Mouse (Mus musculus) MEL (cell line): ENCODE measurements around the gene Ccdc85a. TPM values are rescaled to one million over a fixed set of nuclear protein-coding genes. Genes with fewer than 3 reads are reported as not detected.

Experiments used
- DNase-seq: peaks from one replicate; pipeline ENCODE4 v3.0.0; 2011; ENCODE audit warnings: low read depth, low spot score
- H3K27ac ChIP-seq: 2 replicates; pipeline ENCODE4 v1.5.1; 2012; ENCODE audit warnings: low read depth, mild to moderate bottlenecking, control low read depth, low read length, moderate library complexity; ENCODE audit not compliant: control insufficient read depth
- H3K27me3 ChIP-seq, 2 experiments: fragments of 150-350 bp in 1 of 2; sonication (generic) in 1 of 2; 2 replicates each; pipeline ENCODE4 v1.6.1; 2012; ENCODE audit warnings: low read length in 2 of 2, mild to moderate bottlenecking in 2 of 2, improper control_type of control experiment in 1 of 2, moderate library complexity in 1 of 2; ENCODE audit not compliant: insufficient read depth in 2 of 2, control insufficient read depth in 1 of 2
- H3K36me3 ChIP-seq, 2 experiments: 2 replicates each; pipeline ENCODE4 v1.6.1; 2012 to 2014; ENCODE audit warnings: low read length in 2 of 2, improper control_type of control experiment in 1 of 2, inconsistent platforms in 1 of 2, mild to moderate bottlenecking in 1 of 2; ENCODE audit not compliant: insufficient read depth in 2 of 2, control insufficient read depth in 1 of 2
- H3K4me1 ChIP-seq, 2 experiments: fragments of 150-350 bp in 1 of 2; sonication (generic) in 1 of 2; 2 replicates each; pipeline ENCODE4 v1.6.1; 2012; ENCODE audit warnings: low read length in 2 of 2, improper control_type of control experiment in 1 of 2, mild to moderate bottlenecking in 1 of 2; ENCODE audit not compliant: insufficient read depth in 2 of 2, control insufficient read depth in 1 of 2
- H3K4me3 ChIP-seq, 2 experiments: fragments of 150-350 bp in 1 of 2; sonication (generic) in 1 of 2; 2 replicates each; pipeline ENCODE4 v1.5.1; 2012; ENCODE audit warnings: low read depth in 2 of 2, low read length in 2 of 2, mild to moderate bottlenecking in 2 of 2, moderate library complexity in 2 of 2, control low read depth in 1 of 2, improper control_type of control experiment in 1 of 2; ENCODE audit not compliant: control insufficient read depth in 1 of 2, insufficient read depth in 1 of 2
- H3K79me2 ChIP-seq: 2 replicates; pipeline ENCODE4 v1.6.1; 2012; ENCODE audit warnings: mild to moderate bottlenecking, low read length, moderate library complexity; ENCODE audit not compliant: control insufficient read depth, poor library complexity, insufficient read depth
- H3K9ac ChIP-seq: 2 replicates; pipeline ENCODE4 v1.6.1; 2012; ENCODE audit warnings: low read depth, mild to moderate bottlenecking, control low read depth, low read length, moderate library complexity; ENCODE audit not compliant: control insufficient read depth, poor library complexity, severe bottlenecking
- H3K9me3 ChIP-seq: fragments of 150-350 bp; sonication (generic); replicated peaks from 2 replicates; pipeline ENCODE4 v1.6.1; 2012; ENCODE audit warnings: mild to moderate bottlenecking, low read length, improper control_type of control experiment, moderate library complexity; ENCODE audit not compliant: insufficient read depth
- BHLHE40 ChIP-seq: IDR thresholded peaks from 2 replicates; pipeline ENCODE4 v1.6.1; 2012; ENCODE audit warnings: low read depth, mild to moderate bottlenecking, inconsistent platforms, low read length, improper control_type of control experiment, borderline replicate concordance
- CTCF ChIP-seq, 3 experiments: IDR thresholded peaks in 2 of 3; conservative IDR thresholded peaks in 1 of 3; 2 replicates each; pipeline ENCODE4 v1.5.1; 2011 to 2012; ENCODE audit warnings: low read length in 3 of 3, low read depth in 2 of 3, mild to moderate bottlenecking in 2 of 3, improper control_type of control experiment in 1 of 3, inconsistent platforms in 1 of 3, mixed read lengths in 1 of 3, moderate library complexity in 1 of 3; ENCODE audit not compliant: control insufficient read depth in 1 of 3, insufficient read depth in 1 of 3, poor library complexity in 1 of 3, severe bottlenecking in 1 of 3
- E2F4 ChIP-seq: IDR thresholded peaks from 2 replicates; pipeline ENCODE4 v1.6.1; 2011; ENCODE audit warnings: low read depth, low read length, improper control_type of control experiment, borderline replicate concordance
- EP300 ChIP-seq, 2 experiments: IDR thresholded peaks; 2 replicates each; pipeline ENCODE4 v1.6.1; 2011; ENCODE audit warnings: improper control_type of control experiment in 2 of 2, low read length in 2 of 2, low read depth in 1 of 2, mild to moderate bottlenecking in 1 of 2
- ETS1 ChIP-seq: IDR thresholded peaks from 2 replicates; pipeline ENCODE4 v1.6.1; 2012; ENCODE audit warnings: low read depth, mild to moderate bottlenecking, inconsistent platforms, low read length, improper control_type of control experiment, moderate library complexity
- GABPA ChIP-seq: IDR thresholded peaks from 2 replicates; pipeline ENCODE4 v1.6.1; 2012; ENCODE audit warnings: low read depth, mild to moderate bottlenecking, inconsistent platforms, low read length, improper control_type of control experiment, moderate library complexity
- GATA1 ChIP-seq: IDR thresholded peaks from 2 replicates; pipeline ENCODE4 v1.6.1; 2011; ENCODE audit warnings: low read depth, low read length, improper control_type of control experiment
- HCFC1 ChIP-seq: IDR thresholded peaks from 2 replicates; pipeline ENCODE4 v1.6.1; 2012; ENCODE audit warnings: low read depth, mild to moderate bottlenecking, inconsistent platforms, low read length, improper control_type of control experiment, moderate library complexity
- JUND ChIP-seq: IDR thresholded peaks from 2 replicates; pipeline ENCODE4 v1.6.1; 2011; ENCODE audit warnings: low read depth, mild to moderate bottlenecking, improper control_type of control experiment, low read length
- KAT2A ChIP-seq: conservative IDR thresholded peaks from 2 replicates; pipeline ENCODE4 v1.6.1; 2012; ENCODE audit warnings: low read depth, low read length, improper control_type of control experiment, inconsistent platforms
- MAFK ChIP-seq: IDR thresholded peaks from 2 replicates; pipeline ENCODE4 v1.6.1; 2011; ENCODE audit warnings: low read depth, mild to moderate bottlenecking, low read length, improper control_type of control experiment, borderline replicate concordance
- MAZ ChIP-seq: IDR thresholded peaks from 2 replicates; pipeline ENCODE4 v1.6.1; 2012; ENCODE audit warnings: low read depth, mild to moderate bottlenecking, inconsistent platforms, low read length, improper control_type of control experiment
- MXI1 ChIP-seq: IDR thresholded peaks from 2 replicates; pipeline ENCODE4 v1.6.1; 2011; ENCODE audit warnings: mild to moderate bottlenecking, low read depth, low read length, improper control_type of control experiment
- MYC ChIP-seq: IDR thresholded peaks from 2 replicates; pipeline ENCODE4 v1.6.1; 2011; ENCODE audit warnings: low read depth, mild to moderate bottlenecking, low read length, improper control_type of control experiment, moderate library complexity
- NELFE ChIP-seq: IDR thresholded peaks from 2 replicates; pipeline ENCODE4 v1.6.1; 2011; ENCODE audit warnings: low read depth, low read length, improper control_type of control experiment
- POLR2A ChIP-seq, 2 experiments: IDR thresholded peaks; 2 replicates each; pipeline ENCODE4 v1.6.1; 2011 to 2012; ENCODE audit warnings: low read length in 2 of 2, mild to moderate bottlenecking in 2 of 2, control low read depth in 1 of 2, improper control_type of control experiment in 1 of 2, low read depth in 1 of 2, moderate library complexity in 1 of 2; ENCODE audit not compliant: control insufficient read depth in 1 of 2, insufficient read depth in 1 of 2, poor library complexity in 1 of 2
- POLR2AphosphoS5 ChIP-seq: IDR thresholded peaks from 2 replicates; pipeline ENCODE4 v1.6.1; 2012; ENCODE audit warnings: low read depth, borderline replicate concordance, mild to moderate bottlenecking, inconsistent platforms, low read length, moderate library complexity, mixed read lengths
- RCOR1 ChIP-seq: IDR thresholded peaks from 2 replicates; pipeline ENCODE4 v1.6.1; 2012; ENCODE audit warnings: low read depth, mild to moderate bottlenecking, inconsistent platforms, low read length, improper control_type of control experiment
- SMC3 ChIP-seq: IDR thresholded peaks from 2 replicates; pipeline ENCODE4 v1.6.1; 2011; ENCODE audit warnings: low read depth, low read length, improper control_type of control experiment
- TAL1 ChIP-seq: IDR thresholded peaks from 2 replicates; pipeline ENCODE4 v1.6.1; 2012; ENCODE audit warnings: mild to moderate bottlenecking, inconsistent platforms, low read length, moderate library complexity, mixed read lengths
- TBP ChIP-seq: IDR thresholded peaks from 2 replicates; pipeline ENCODE4 v1.8.0; 2011; ENCODE audit warnings: low read depth, low read length, improper control_type of control experiment
- UBTF ChIP-seq: IDR thresholded peaks from 2 replicates; pipeline ENCODE4 v1.6.1; 2012; ENCODE audit warnings: low read depth, mild to moderate bottlenecking, inconsistent platforms, low read length, improper control_type of control experiment, moderate library complexity, borderline replicate concordance; ENCODE audit not compliant: insufficient read depth
- ZC3H11A ChIP-seq: IDR thresholded peaks from 2 replicates; pipeline ENCODE4 v1.6.1; 2012; ENCODE audit warnings: low read depth, mild to moderate bottlenecking, inconsistent platforms, low read length, improper control_type of control experiment
- ZKSCAN1 ChIP-seq: IDR thresholded peaks from 2 replicates; pipeline ENCODE4 v1.6.1; 2012; ENCODE audit warnings: low read depth, mild to moderate bottlenecking, inconsistent platforms, low read length, improper control_type of control experiment, moderate library complexity
- ZMIZ1 ChIP-seq: IDR thresholded peaks from 2 replicates; pipeline ENCODE4 v1.6.1; 2012; ENCODE audit warnings: low read depth, mild to moderate bottlenecking, inconsistent platforms, low read length, improper control_type of control experiment, moderate library complexity
- ZNF384 ChIP-seq: IDR thresholded peaks from 2 replicates; pipeline ENCODE4 v1.6.1; 2012; ENCODE audit warnings: low read depth, mild to moderate bottlenecking, inconsistent platforms, low read length, improper control_type of control experiment
- polyA plus RNA-seq, 2 experiments: library from polyadenylated mRNA; stranded (reverse) in 1 of 2; unstranded in 1 of 2; fragments of >175 nt in 1 of 2; fragments of >200 nt in 1 of 2; gene quantifications; 2 replicates each; pipeline versions ENCODE4 v1.2.1 to v1.2.4; 2012; ENCODE audit warnings: low replicate concordance in 2 of 2, low read depth in 1 of 2; ENCODE audit not compliant: insufficient read length in 2 of 2, insufficient read depth in 1 of 2, missing spikeins in 1 of 2
- total RNA-seq: library from RNA; depleted of rRNA; stranded (reverse); fragments of 300-350 nt; gene quantifications from 2 replicates; pipeline ENCODE4 v1.2.3, GENCODE M21; 2012

Ccdc85a gene
- total and polyA plus RNA-seq, 3 experiments: not detected

- H3K9ac ChIP-seq: no peak overlapping the region
- DNase-seq: no peak
- no peaks in the 10 kb centered on the region for H3K9me3 ChIP-seq
- no peaks in the 10 kb centered on the region for H3K79me2 ChIP-seq
- H3K4me3 ChIP-seq: no peak overlapping the region
- H3K36me3 ChIP-seq: no peaks in the 10 kb centered on the region
- no peaks in the 10 kb centered on the region for H3K27me3 ChIP-seq
- no peaks in the 10 kb centered on the region for H3K4me1 ChIP-seq
- TF ChIP-seq POLR2A (IDR thresholded peaks at IDR 0.05; ENCODE audit: control insufficient read depth in 1 of 2, insufficient read depth in 1 of 2, low read depth in 1 of 2, low read length in 2 of 2, poor library complexity in 1 of 2): no peak
- no peak for TF ChIP-seq ZNF384
- TF ChIP-seq POLR2AphosphoS5: no peak
- no peak for TF ChIP-seq SMC3
- no peak for TF ChIP-seq ZC3H11A
- TF ChIP-seq ZMIZ1: no peak
- TF ChIP-seq EP300 (IDR thresholded peaks at IDR 0.05; ENCODE audit: low read depth in 1 of 2, low read length in 2 of 2): no peak
- TF ChIP-seq ETS1: no peak
- TF ChIP-seq TBP: no peak
- no peak for TF ChIP-seq MAZ
- no peak for TF ChIP-seq GATA1
- TF ChIP-seq GABPA: no peak
- TF ChIP-seq NELFE: no peak
- TF ChIP-seq MAFK: no peak
- TF ChIP-seq JUND: no peak
- TF ChIP-seq ZKSCAN1: no peak
- TF ChIP-seq E2F4: no peak
- H3K27ac ChIP-seq: no peak overlapping the region
Measured at GRCm38 (mm10) chr11:28493362-28493761, 90.8 kb downstream of the Ccdc85a start.

- no peaks in the 10 kb centered on the region for H3K9me3 ChIP-seq
- TF ChIP-seq HCFC1 (no peak), RCOR1 (no peak), CTCF (IDR thresholded peaks at IDR 0.05 in 2 of 3, conservative IDR thresholded peaks at IDR 0.05 in 1 of 3; ENCODE audit: control insufficient read depth in 1 of 3, insufficient read depth in 1 of 3, low read depth in 2 of 3, low read length in 3 of 3, poor library complexity in 1 of 3, severe bottlenecking in 1 of 3) (no peak), POLR2A (IDR thresholded peaks at IDR 0.05; ENCODE audit: control insufficient read depth in 1 of 2, insufficient read depth in 1 of 2, low read depth in 1 of 2, low read length in 2 of 2, poor library complexity in 1 of 2) (no peak), MYC (no peak), E2F4 (no peak), TAL1 (no peak), KAT2A (no peak), UBTF (no peak), BHLHE40 (no peak), NELFE (no peak), MXI1 (no peak)
Measured at GRCm38 (mm10) chr11:28491330-28491729, 92.8 kb downstream of the Ccdc85a start.

More at GRCm38 (mm10) chr11:28491330-28491729, 92.8 kb downstream of the Ccdc85a start:
- no peak overlapping the region for H3K27ac ChIP-seq
- no peaks in the 10 kb centered on the region for H3K4me1 ChIP-seq
- no peaks in the 10 kb centered on the region for H3K79me2 ChIP-seq
- H3K4me3 ChIP-seq: no peak overlapping the region
- H3K9ac ChIP-seq: no peak overlapping the region
- H3K36me3 ChIP-seq: no peaks in the 10 kb centered on the region
- no peaks in the 10 kb centered on the region for H3K27me3 ChIP-seq
- no peak for DNase-seq
